Mouse (Mus musculus): ENCODE results near the gene Atp1a1. TPM values are rescaled to one million over a fixed set of nuclear protein-coding genes. Genes with fewer than 3 reads are reported as not detected.

Atp1a1 gene
- total RNA-seq, 2 experiments from 2014 or later: 660 to 766 TPM

GRCm38 (mm10) chr3:101615856-101616255 lies 11.4 kb upstream of the Atp1a1 start:
- DNase-seq (ENCODE audit: low spot score): no peak

GRCm38 (mm10) chr3:101611813-101612491 lies 7.5 kb upstream of the Atp1a1 start:
- DNase-seq (ENCODE audit: low spot score): no peak
- intact Hi-C loops (cut with DNase I): no loop called here

More at GRCm38 (mm10) chr3:101615856-101616255, 11.4 kb upstream of the Atp1a1 start:
- intact Hi-C loops (cut with DNase I): no loop called here

GRCm38 (mm10) chr3:101611012-101611812 lies 6.7 kb upstream of the Atp1a1 start:
- DNase-seq (ENCODE audit: low spot score): no peak
- intact Hi-C loops (cut with DNase I): no loop called here

- intact Hi-C loops (cut with DNase I): loop anchor here (5.0 kb wide), 2 partner anchors 88 to 103 kb away; no protein-coding TSS in a partner anchor
- DNase-seq (ENCODE audit: low spot score): no peak
Observed at GRCm38 (mm10) chr3:101609302-101609701, 4.8 kb upstream of the Atp1a1 start.

GRCm38 (mm10) chr3:101606861-101607455 lies 2.5 kb upstream of the Atp1a1 start:
- intact Hi-C loops (cut with DNase I): loop anchor here (5.0 kb wide), 2 partner anchors 90 to 105 kb away; no protein-coding TSS in a partner anchor
- DNase-seq (ENCODE audit: low spot score): no peak

- intact Hi-C loops (cut with DNase I): loop anchor here (5.0 kb wide), 2 partner anchors 92 to 107 kb away; no protein-coding TSS in a partner anchor
- no peak for DNase-seq (ENCODE audit: low spot score)
Observed at GRCm38 (mm10) chr3:101605721-101606120, 1.2 kb upstream of the Atp1a1 start.

GRCm38 (mm10) chr3:101605291-101605690 lies 807 bp upstream of the Atp1a1 start:
- DNase-seq (ENCODE audit: low spot score): no peak
- intact Hi-C loops (cut with DNase I): loop anchor here (5.0 kb wide), 2 partner anchors 92 to 107 kb away; no protein-coding TSS in a partner anchor

GRCm38 (mm10) chr3:101603661-101604549 lies 579 bp downstream of the Atp1a1 start:
- intact Hi-C loops (cut with DNase I): loop anchor here (2.0 kb wide), 3 partner anchors 51 to 201 kb away; no protein-coding TSS in a partner anchor
- DNase-seq (ENCODE audit: low spot score): peak; percentile 79

GRCm38 (mm10) chr3:101603194-101603593 lies 1.3 kb downstream of the Atp1a1 start:
- intact Hi-C loops (cut with DNase I): loop anchor here (2.0 kb wide), 3 partner anchors 50 to 202 kb away; no protein-coding TSS in a partner anchor
- no peak for DNase-seq (ENCODE audit: low spot score)

GRCm38 (mm10) chr3:101602511-101603055 lies 1.9 kb downstream of the Atp1a1 start:
- intact Hi-C loops (cut with DNase I): loop anchor here (2.0 kb wide), 3 partner anchors 50 to 202 kb away; no protein-coding TSS in a partner anchor
- DNase-seq (ENCODE audit: low spot score): no peak

GRCm38 (mm10) chr3:101601687-101602086 lies 2.8 kb downstream of the Atp1a1 start:
- DNase-seq (ENCODE audit: low spot score): no peak
- intact Hi-C loops (cut with DNase I): loop anchor here (2.0 kb wide), 3 partner anchors 49 to 203 kb away; no protein-coding TSS in a partner anchor

GRCm38 (mm10) chr3:101601003-101601525 lies 3.4 kb downstream of the Atp1a1 start:
- intact Hi-C loops (cut with DNase I): no loop called here
- no peak for DNase-seq (ENCODE audit: low spot score)

GRCm38 (mm10) chr3:101599920-101600741 lies 4.4 kb downstream of the Atp1a1 start:
- no peak for DNase-seq (ENCODE audit: low spot score)
- intact Hi-C loops (cut with DNase I): no loop called here

GRCm38 (mm10) chr3:101599191-101599919 lies 5.1 kb downstream of the Atp1a1 start:
- no peak for DNase-seq (ENCODE audit: low spot score)
- intact Hi-C loops (cut with DNase I): no loop called here

GRCm38 (mm10) chr3:101598231-101598905 lies 6.1 kb downstream of the Atp1a1 start:
- intact Hi-C loops (cut with DNase I): no loop called here
- no peak for DNase-seq (ENCODE audit: low spot score)

- no peak for DNase-seq (ENCODE audit: low spot score)
Observed at GRCm38 (mm10) chr3:101597317-101598096, 7.0 kb downstream of the Atp1a1 start.

More at GRCm38 (mm10) chr3:101597317-101598096, 7.0 kb downstream of the Atp1a1 start:
- intact Hi-C loops (cut with DNase I): no loop called here
